ENCODE assay signal across 10 mouse cellular contexts in the genomic region with DNA sequence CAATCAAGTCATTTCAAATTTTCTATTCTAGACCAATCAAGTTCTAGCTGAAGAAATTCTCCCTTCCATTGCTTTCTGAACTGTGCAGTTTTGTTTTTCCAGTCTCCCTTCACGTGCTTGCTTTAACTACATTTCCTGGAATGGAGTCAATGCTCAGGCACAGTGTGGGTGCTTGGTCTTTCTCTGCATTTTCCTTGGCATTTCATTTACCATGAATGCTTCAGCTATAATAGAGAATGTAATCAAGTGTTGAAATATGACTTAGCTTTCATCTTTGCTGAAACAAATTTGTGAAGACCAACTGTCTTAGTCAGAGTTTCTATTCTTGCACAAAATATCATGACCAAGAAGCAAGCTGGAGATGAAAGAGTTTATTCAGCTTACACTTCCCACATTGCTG.
"Had no signal": no experiment of that assay in that cellular context is flagged by ENCODE, and none has a peak within 500 bp of the region (broad histone marks: within the 10 kb centered on the region; RNA-seq: fewer than 3 reads in every experiment).

No protein-coding gene starts in this region.

- DNase-seq: retina, postnatal 1 day; right cerebral cortex, postnatal 14 days; right cerebral cortex, postnatal 4 days; spleen, adult 18-20 months; thymus, adult 18-20 months; thymus, adult 2 months; thymus, postnatal 14 days; thymus, postnatal 25 days; thymus, postnatal 36 days; thymus, postnatal 4 days had no signal
